Mouse (Mus musculus) natural killer cell, adult 2 months (primary cell): Measurements from ENCODE around the gene Noc4l.

Source experiments
- DNase-seq, 2 experiments: peaks; one replicate each; pipeline ENCODE4 v3.0.0; 2022; ENCODE audit warnings: low spot score in 2 of 2

The Noc4l gene

GRCm38 (mm10) chr5:110652719-110653648 is at the start of gene Noc4l, which contains the start of gene Ddx51:
Gene Noc4l, minus strand, starts transcription at chr5:110653417.
Gene Ddx51, plus strand, starts transcription at chr5:110653451.
- peak; percentile 85 to 92 for DNase-seq

GRCm38 (mm10) chr5:110698617-110699016 is 45.4 kb upstream of the Noc4l start:
- DNase-seq, result no peak

- peak in 1 of 2 experiments; percentile 24 for DNase-seq
Observed at GRCm38 (mm10) chr5:110682041-110682440, 28.8 kb upstream of the Noc4l start.

- no peak for DNase-seq
Observed at GRCm38 (mm10) chr5:110665486-110666121, 12.4 kb upstream of the Noc4l start.

GRCm38 (mm10) chr5:110664750-110665269 is 11.6 kb upstream of the Noc4l start:
- no peak for DNase-seq

GRCm38 (mm10) chr5:110664041-110664440 is 10.8 kb upstream of the Noc4l start:
- no peak for DNase-seq

- no peak for DNase-seq
Observed at GRCm38 (mm10) chr5:110659682-110660081, 6.5 kb upstream of the Noc4l start.

GRCm38 (mm10) chr5:110653686-110654085 is 469 bp upstream of the Noc4l start:
- DNase-seq, result no peak

GRCm38 (mm10) chr5:110646377-110646776 is 6.8 kb downstream of the Noc4l start:
- DNase-seq, result no peak

- peak; percentile 70 to 79 for DNase-seq
Observed at GRCm38 (mm10) chr5:110639459-110639858, 13.8 kb downstream of the Noc4l start.

- DNase-seq, result no peak
Observed at GRCm38 (mm10) chr5:110638306-110639074, 14.7 kb downstream of the Noc4l start.

GRCm38 (mm10) chr5:110635951-110636707 is 17.1 kb downstream of the Noc4l start:
- no peak for DNase-seq

- no peak for DNase-seq
Observed at GRCm38 (mm10) chr5:110629525-110630120, 23.6 kb downstream of the Noc4l start.

- DNase-seq, result no peak
Observed at GRCm38 (mm10) chr5:110628156-110628555, 25.1 kb downstream of the Noc4l start.

- no peak for DNase-seq
Observed at GRCm38 (mm10) chr5:110627351-110627750, 25.9 kb downstream of the Noc4l start.

- DNase-seq, result no peak
Observed at GRCm38 (mm10) chr5:110624319-110624718, 28.9 kb downstream of the Noc4l start.

GRCm38 (mm10) chr5:110619226-110619625 is 34.0 kb downstream of the Noc4l start:
- DNase-seq, result no peak

- DNase-seq, result no peak
Observed at GRCm38 (mm10) chr5:110611435-110612158, 41.6 kb downstream of the Noc4l start.

GRCm38 (mm10) chr5:110610484-110610883 is 42.7 kb downstream of the Noc4l start:
- no peak for DNase-seq

GRCm38 (mm10) chr5:110609868-110610267 is 43.3 kb downstream of the Noc4l start:
- DNase-seq, result no peak
